Mouse (Mus musculus): ENCODE results near the gene Serf1.
"Not testable (repeated sequence)": the region's sequence is repeated elsewhere in the genome, so short reads cannot be mapped to it uniquely, and the experiment has no call there.

Gene Serf1

DNA sequence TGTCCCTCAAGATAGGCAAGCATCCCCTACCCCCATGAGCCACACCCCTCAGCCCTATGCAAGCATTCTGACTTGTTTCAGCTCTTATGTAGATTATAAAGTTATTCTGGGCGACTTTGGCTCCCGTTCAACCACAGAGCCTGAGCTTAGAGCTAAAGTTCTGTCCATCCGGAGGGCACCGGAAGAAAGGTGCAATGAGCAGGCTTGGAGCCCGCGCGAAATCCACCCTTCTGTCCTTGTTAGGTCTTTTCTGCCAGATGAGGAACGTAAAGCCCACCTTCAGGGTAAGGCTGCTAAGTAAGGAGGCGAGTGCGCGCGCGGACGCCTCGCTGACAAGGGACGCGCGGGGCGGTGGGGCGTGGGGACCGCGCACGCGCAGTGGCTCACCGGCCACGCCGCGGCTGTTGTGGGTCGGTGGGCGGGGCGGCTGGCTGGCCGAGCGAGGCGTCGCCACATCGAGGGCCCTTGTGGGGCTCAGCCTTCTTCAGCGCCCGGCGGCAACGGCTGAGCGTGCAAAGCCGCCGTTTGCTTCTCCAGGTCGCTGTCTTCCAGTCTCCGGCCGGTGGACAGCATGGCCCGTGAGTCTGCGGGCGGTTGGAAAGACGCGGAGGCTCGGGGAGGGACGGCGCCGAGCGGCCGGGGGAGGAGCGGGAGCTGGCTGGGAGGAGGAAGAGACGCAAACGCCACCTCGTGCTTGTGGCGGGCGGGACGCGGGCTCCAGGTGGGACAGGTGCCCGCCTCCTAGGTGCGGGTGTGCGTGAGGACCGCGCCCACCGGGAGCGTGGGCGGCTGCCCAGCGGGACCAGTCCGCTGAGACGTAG, at the start of gene Serf1:
TSS of gene Serf1 (plus strand) at position 361 of the 821 bp plus-strand sequence.
- CTCF ChIA-PET, result no interaction called here

DNA sequence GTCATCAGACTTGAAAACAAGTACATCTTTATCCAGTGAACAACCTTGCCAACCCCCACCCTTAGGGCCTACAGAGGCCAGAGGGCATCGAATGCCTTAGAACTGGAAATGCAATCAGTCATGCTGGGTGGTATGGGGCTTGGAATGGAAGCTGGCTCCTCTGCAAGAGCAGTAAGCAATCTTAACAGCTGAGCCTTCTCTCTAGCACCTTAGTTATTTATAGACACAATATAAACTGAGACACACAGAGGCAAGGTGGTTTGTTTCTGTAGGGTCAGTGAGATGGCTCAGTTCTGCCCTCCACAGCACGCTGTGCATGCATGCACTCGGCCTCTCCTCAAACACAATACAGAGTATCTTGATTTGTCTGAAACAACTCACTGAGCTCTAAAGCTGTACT, 43.9 kb upstream of the Serf1 start:
- CTCF ChIA-PET, result no interaction called here

GRCm38 (mm10) chr13:100067821-100068220, 40.0 kb upstream of the Serf1 start:
- CTCF ChIA-PET, result interaction anchor here (0.5 kb wide), 1 partner anchor 414 kb away, joined by 33 read pairs; no protein-coding TSS in a partner anchor

GRCm38 (mm10) chr13:100071473-100071872, 36.3 kb upstream of the Serf1 start:
- CTCF ChIA-PET, result no interaction called here

DNA sequence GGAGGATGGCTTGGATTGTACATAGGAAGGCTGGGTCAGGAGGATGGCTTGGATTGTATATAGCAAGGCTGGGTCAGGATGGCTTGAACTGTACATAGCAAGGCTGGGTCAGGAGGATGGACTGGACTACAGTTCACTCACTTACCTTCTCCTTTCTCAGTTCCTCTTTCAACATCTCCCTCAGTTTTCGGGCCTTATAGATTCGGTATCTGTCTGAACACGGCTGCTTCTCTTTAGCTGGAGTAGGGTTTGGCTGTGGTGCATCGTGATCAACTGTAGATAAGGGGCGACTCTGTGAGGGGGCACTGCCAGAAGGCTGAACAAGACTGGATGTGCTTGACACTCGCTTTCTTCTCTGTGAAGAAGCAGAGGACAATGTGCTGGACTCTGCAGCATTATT, 9.0 kb upstream of the Serf1 start:
- CTCF ChIA-PET, result no interaction called here

GRCm38 (mm10) chr13:100103052-100103658, 4.7 kb upstream of the Serf1 start:
- CTCF ChIA-PET, result interaction anchor here (0.8 kb wide), 1 partner anchor 105 kb away, joined by 8 read pairs; no protein-coding TSS in a partner anchor

- CTCF ChIA-PET, result interaction anchor here (0.7 to 0.8 kb wide), 2 partner anchors 104 to 472 kb away, joined by 4 to 8 read pairs; no protein-coding TSS in a partner anchor
These were observed 4.0 kb upstream of the Serf1 start, which contains the start of gene Bdp1 for GRCm38 (mm10) chr13:100103748-100104254. Gene Bdp1 (minus strand): TSS chr13:100104070.

GRCm38 (mm10) chr13:100112218-100112972, 4.6 kb downstream of the Serf1 start:
- CTCF ChIA-PET, result no interaction called here

DNA sequence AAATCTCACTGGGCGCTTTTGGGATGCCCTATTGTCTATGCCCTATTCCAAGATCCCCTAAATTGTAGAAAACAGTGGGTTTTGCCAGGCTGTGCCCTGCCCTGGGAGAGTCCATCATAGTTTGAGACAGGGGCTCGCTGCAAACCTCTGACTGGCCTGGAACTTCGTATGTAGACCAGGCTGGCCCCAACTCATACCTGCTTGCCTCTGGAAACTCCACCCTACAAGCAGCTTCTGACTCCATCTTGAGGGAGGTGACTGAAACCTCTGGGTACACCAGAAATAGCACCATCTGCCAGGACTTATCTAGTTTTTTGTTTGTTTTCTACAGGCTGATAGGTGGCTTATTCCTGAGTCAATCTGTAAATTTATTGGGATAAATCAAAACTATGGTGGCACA, 16.2 kb downstream of the Serf1 start:
- CTCF ChIA-PET, result interaction anchor here (0.7 kb wide), 1 partner anchor 251 kb away, joined by 3 read pairs; no protein-coding TSS in a partner anchor

DNA sequence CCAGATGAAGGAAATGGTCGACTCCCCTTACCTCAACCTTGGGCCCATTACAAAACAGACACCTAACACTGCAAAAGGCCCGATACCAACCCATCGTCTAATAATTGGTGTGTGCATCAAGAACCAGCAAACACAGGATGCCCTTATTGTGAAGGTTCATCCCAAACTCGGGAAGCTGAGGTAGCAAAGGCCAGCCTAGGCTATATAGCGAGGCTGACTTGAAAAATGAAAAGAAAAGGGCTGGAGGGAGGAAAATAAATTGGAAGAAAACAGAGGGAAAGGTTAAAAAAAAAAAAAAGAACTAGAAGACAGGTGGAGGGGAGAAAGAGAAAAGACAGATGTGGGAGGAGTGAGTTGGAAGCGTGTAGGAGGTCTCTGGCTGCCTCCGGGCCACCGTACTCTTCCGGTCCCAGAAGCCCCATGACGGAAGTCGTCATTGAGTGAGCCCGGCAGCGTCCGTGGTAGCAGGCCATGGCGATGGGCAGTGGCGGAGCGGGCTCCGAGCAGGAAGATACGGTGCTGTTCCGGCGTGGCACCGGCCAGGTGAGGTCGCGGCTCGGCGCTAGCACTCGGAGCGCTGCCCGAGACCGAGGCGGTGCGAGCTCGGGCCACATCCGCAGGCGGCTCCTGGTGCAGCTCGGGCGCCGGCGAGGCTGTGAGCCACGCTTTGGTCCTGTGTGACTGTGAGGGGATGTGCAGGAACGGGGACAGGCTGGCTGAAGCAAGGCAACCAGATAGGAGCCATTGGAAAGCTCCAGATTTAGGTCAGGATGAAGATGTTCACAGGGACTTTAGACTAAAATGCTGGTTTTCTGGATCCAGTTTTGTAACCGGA, 16.8 kb downstream of the Serf1 start, which contains the start of gene Smn1:
TSS of gene Smn1 (plus strand) at position 430 of the 835 bp plus-strand sequence.
- CTCF ChIA-PET, result interaction anchor here (0.5 kb wide), 1 partner anchor 143 kb away, joined by 5 read pairs; no protein-coding TSS in a partner anchor

DNA sequence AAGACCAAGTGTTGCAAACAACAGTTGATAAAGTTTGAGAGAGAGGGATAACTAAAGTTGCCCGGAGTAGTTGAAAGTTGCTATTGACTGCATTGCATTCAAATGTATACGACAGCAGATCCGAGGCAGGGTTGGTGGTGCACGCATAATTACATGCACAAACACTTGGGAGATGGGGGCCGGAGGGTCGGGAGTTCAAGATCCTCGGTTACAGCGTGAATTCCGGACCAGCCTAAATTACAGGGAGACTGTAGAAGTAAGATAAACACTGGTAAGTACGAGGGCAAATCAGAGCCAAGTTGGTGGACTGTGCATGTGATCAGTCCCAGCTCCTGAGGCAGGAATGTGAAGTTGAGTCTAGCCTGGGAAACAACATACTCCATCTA, 17.4 kb downstream of the Serf1 start:
- CTCF ChIA-PET, result no interaction called here

DNA sequence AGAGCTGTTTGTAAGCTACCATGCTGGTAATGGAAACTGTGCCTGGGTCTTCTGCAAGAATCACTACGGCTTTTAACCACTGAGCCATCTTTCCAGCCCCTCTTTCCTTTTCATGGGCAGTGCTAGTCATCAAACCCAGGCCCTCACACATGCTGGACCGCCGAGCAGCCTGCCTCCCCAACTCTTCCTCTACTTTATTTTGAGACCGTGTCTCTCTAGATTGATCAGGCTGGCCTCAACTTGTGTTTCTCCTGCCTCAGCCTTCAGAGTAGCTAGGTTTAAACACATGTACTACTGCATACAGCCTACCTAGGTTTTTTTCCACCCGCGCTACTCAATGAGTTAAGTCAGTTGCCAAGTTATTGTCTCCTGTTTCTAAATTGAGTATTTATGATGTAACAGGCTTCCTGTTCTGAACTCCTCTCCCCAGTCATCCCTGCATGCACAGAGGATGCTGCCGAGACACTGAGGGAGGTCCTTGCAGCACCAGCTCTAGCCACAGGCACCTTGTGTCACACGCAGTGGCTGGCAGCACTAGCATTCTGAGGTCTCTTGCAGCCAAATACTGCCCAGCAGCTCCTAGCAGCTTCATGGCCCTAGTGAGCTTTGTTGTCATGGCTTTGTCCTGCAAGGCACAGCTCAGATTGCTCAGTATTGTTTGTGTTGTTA, 34.0 kb downstream of the Serf1 start:
- CTCF ChIA-PET, result interaction anchor here (0.7 kb wide), 1 partner anchor 8 kb away, joined by 4 read pairs; no protein-coding TSS in a partner anchor

DNA sequence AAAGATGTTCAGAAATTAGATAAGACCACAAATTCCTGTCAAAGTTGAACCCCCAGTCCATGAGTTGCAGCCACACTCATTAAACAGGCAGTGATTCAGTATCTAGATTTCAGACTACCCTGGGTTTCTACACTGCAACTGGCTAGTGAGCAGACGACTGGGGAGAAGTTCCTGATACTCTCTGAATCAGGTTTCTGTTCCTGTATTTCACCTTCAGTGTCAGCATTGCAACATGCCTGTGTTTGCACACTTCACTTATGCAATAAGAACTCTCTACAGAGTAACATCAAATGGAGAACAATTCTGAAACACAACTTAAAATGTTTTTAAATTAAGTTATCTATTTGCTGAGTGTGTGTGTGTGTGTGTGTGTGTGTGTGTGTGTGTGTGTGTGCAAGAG, 44.8 kb downstream of the Serf1 start:
- CTCF ChIA-PET, result no interaction called here

DNA sequence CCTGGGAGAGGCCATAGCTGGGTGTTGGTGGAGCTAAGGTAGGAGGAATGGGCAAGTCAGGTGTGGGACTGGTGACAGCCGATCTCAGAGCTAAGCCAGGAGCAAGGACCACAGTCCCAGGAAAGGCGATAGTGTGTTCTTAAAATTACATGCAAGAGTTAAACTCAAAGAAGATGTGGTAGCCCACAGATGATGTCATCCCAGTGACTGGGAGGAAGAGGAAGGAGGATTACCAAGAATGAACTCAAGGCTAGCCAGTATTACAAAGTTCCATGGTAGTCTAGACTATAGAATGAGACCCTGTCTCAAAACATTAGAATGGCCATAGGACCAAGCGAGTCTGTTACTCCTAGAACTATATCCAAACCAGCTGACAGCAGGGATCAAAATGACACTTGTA, 48.8 kb downstream of the Serf1 start:
- CTCF ChIA-PET, result no interaction called here

- CTCF ChIA-PET, result interaction anchor here (0.6 kb wide), 1 partner anchor 292 kb away, joined by 5 read pairs; no protein-coding TSS in a partner anchor
These were observed 53.5 kb downstream of the Serf1 start for GRCm38 (mm10) chr13:100161171-100161870.

- CTCF ChIA-PET, result not testable (repeated sequence)
These were observed 54.7 kb downstream of the Serf1 start for GRCm38 (mm10) chr13:100162467-100162866.
